Mouse (Mus musculus): ENCODE results near the gene Vmn2r106. TPM values are rescaled to one million over a fixed set of nuclear protein-coding genes. Genes with fewer than 3 reads are reported as not detected.

The Vmn2r106 gene
- total RNA-seq (2023) = not detected

GRCm38 (mm10) chr17:20285453-20285852 lies at the start of gene Vmn2r106:
Gene Vmn2r106, minus strand, starts transcription at chr17:20285553.

DNA sequence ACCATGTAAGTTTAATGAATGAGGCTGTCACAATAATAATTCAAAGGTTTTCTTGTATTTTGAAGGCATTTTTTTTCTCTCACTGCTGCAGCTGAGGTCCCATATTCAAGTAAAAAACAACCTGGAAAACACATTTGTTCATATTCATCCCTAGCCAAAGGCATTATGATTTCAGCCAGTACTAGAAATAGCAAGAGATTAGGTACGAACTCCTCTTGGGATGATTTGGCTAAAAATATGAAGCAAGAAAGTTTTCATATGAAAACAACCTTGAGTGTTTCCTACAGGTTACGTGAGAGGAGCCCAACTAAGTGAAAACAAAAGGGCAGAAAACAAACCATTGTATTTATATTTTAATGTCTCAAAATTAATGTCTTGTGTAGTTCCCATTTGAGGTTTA lies 50.4 kb downstream of the Vmn2r106 start, which contains the start of gene Vmn2r105:
TSS of gene Vmn2r105 (minus strand) at position 101 of the 400 bp plus-strand sequence.

Other genes with a start within 250 kb of the Vmn2r106 start
- not detected for gene Vmn2r104, start 237.2 kb downstream of the Vmn2r106 start, total RNA-seq (2023)
- not detected for gene Fpr-rs7, start 171.3 kb downstream of the Vmn2r106 start, total RNA-seq (2023)
- not detected for gene Fpr-rs6, start 102.5 kb downstream of the Vmn2r106 start, total RNA-seq (2023)
- gene Vmn2r105, start 50.5 kb downstream of the Vmn2r106 start, total RNA-seq (2023) = not detected
- not detected for gene Vmn2r107, start 59.7 kb upstream of the Vmn2r106 start, total RNA-seq (2023)
- gene Vmn1r224, start 128.6 kb upstream of the Vmn2r106 start, total RNA-seq (2023) = not detected
- not detected for gene Vmn2r108, start 195.8 kb upstream of the Vmn2r106 start, total RNA-seq (2023)
- not detected for gene Vmn1r225, start 212.6 kb upstream of the Vmn2r106 start, total RNA-seq (2023)